Mouse (Mus musculus) liver, adult (tissue): ENCODE results near the gene Dppa5a.

Experiments
- GATA4 ChIP-seq: IDR thresholded peaks from 2 replicates; pipeline ENCODE4 v1.6.1; 2014; ENCODE audit warnings: mild to moderate bottlenecking, low read length; ENCODE audit not compliant: insufficient replicate concordance

The Dppa5a gene

DNA sequence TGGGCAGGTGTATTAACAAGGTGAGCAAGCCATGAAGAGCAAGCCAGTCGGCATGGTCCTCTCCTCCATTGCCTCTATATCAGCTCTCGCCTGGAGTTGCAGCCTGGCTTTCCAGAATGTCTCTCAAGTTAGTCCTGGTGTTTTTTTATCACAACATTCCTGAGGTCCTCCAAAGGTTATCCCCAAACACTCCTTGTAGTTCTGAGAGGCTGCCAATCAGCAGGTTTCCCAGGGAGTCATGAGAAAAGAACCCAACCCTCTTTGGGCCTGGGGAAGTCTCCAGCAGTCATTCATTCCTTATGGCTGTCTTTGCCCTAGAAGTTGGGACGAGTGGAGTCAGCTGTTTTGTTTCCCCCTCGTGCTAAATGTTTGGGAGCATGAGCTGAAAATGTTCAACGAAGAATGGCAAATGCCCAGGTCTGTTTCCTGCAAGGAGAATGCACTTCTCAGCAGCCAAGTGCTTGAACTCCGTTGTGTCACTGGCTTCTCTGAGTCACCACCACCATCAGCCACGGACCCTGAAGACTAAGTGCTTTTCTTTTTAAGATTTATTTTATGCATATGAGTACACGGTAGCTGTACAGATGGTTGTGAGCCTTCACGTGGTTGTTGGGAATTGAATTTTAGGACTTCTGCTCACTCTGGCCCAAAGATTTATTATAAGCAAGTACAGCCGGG lies 5.0 kb upstream of the Dppa5a start:
- TF ChIP-seq GATA4, result no peak

DNA sequence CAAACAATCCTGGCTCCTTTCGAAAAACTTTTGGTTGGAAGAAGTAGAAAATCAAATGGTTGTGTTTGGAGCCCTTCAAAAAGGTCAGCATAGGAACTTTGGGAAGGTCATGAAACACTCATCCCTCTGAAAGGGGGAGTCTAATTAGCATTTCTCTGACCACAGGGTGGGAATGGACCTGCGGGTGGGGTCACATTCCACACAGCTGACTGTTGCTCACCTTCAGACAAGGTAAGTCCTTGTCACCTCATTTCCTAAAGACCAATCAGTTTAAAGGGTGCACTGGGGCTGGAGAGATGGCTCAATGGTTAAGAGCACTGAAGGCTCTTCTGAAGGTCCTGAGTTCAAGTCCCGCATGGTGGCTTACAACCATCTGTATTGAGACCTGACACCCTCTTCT lies 3.5 kb upstream of the Dppa5a start:
- TF ChIP-seq GATA4, result no peak

DNA sequence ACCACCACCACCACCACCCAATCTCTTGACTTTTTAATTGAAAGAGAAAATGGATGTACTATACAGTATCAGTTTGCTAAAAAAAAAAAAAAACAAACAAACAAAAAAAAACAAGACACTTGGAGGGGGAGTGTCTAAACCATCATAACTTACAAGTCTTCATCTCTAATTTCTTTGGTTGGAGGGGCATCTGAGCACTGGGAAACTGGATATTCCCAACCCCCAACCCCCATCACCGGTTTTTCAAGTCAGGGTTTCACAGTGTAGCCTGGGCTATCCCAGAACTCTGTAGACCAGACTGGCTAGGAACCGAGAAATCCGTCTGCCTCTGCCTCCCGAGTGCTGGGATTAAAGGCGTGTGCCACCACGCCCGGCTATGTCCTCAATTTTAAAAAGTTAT lies 1.8 kb upstream of the Dppa5a start:
- TF ChIP-seq GATA4, result no peak

DNA sequence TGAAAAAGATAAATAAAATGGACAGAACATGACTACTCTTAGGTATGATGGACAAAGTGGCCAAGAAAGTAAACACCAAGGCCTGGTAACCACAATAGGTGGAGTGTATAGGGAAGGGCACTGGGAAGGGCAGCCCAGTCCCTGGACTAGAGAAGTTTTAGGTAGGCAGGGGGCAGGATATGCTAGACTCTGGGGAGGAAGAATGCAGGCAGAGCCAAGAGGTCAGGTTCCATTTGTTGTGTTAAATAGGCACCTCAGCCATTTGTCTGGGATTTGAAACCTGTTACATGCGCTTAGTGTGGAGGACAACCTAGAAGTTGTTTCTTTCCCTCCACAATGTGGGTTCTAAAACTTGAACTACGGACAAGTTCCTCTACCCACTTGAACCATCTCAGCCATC lies 1.4 kb upstream of the Dppa5a start:
- TF ChIP-seq GATA4, result no peak

DNA sequence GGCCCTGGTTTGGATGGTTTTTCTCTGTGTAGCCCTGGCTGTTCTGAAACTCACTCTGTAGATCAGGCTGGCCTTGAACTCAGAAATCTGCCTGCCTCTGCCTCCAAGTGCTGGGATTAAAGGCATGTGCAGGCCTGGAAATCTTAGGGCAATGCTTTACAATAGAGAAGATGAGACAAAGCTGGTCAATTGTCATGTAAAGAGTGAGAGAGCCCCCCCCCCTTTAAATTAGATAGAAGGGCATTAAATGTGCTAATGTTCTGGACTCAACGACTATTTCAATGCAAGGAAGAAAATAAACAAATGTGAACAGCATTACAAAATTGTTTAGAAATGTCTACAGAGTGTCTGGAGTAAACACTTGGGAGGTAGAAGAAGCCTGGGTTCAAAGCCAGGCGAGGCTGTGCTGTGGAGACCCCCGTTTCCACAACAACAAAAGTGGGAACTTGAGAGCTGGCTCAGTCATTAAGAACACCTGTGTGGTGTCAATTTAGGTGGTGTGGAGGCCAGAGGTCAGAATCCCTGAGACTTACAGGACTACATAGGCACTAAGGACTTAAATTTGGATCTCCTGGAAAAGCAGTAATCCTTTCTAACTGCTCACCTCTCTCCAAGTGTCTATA lies 805 bp upstream of the Dppa5a start:
- no peak for TF ChIP-seq GATA4

DNA sequence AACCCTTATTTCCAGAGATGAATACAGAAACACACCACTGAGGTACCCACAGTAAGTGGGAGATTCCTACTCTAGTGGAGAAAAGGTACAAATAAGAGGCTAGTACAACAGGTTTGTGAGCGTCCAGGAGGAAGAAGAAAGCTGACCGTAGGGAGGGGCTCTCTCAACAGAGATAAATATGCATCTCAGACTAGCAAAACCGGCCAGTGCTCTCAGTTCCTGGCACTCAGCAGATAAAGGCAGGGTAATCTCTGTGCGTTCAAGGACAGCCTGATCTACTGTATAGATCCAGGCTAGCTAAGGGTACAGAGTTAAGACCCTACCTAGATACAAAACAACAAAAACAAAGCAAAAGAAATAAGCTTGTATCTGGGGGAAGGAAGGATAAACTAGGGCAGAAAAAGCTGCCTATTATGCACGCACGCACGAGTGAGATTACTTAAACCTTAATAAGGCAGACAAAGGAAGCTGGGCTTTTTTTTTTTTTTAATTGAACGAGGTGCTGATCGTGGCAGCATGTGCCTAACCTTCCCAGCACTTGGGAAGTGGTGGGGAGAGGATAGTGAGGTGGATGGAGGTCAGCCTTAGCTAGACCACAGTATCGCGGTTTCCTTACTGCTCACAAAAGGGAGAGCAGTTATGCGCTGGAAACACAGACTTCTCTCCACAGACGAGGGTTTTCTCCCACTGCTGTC lies 2.0 kb downstream of the Dppa5a start:
- TF ChIP-seq GATA4, result no peak

DNA sequence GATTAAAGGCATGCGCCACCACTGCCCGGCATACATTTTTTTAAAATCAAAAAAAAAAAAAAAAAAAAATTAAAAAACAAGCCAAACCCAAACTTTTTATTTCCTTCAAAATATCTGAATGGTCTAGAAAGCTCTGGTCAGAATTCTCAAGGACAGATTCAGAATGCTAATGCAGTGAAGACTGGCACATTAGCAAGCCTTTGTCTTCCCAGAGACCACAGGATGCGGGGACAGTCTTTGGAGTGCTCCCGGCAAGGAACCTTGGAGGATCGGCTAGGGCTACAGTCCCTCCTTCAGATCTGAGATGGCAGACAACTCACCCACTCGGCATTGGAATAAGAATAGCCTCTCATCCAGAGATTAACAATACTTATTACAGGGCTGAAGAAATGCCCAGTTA lies 3.3 kb downstream of the Dppa5a start:
- TF ChIP-seq GATA4, result no peak

DNA sequence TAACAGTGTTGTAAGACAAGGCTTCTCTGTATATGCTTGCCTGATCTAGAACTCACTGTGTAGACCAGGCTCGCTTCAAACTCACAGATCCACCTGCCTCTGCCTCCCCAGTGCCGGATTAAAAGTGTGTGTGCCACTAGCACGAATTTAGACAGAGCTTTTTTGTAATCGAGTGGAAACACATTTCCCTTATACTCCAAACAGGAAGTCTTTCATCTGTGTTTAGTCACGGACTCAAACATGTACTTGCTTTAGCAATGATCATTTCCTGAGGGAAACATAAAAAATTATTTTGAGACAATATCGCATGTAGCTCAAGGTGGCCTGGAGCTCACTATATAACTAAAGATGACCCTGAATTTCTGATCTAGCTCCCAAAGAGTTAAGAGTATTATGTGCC lies 4.6 kb downstream of the Dppa5a start:
- no peak for TF ChIP-seq GATA4

DNA sequence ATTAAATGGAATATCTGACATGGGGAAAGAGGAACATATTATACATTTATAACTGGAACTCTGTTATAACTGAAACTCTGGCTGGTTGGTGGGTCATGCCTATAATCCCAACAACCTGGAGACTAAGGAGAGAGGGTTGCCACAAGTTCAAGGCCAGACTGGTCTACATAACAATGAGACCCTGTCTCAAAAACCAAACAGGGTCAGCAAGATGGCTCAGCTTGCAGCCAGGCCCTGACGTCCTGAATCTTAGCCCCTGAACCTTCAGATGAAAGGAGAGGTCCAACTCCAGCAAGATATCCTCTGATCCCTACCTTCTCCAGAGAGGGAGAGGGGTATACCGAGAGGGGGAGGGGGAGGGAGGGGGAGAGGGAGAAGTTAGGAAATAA lies 7.5 kb downstream of the Dppa5a start:
- TF ChIP-seq GATA4, result no peak

DNA sequence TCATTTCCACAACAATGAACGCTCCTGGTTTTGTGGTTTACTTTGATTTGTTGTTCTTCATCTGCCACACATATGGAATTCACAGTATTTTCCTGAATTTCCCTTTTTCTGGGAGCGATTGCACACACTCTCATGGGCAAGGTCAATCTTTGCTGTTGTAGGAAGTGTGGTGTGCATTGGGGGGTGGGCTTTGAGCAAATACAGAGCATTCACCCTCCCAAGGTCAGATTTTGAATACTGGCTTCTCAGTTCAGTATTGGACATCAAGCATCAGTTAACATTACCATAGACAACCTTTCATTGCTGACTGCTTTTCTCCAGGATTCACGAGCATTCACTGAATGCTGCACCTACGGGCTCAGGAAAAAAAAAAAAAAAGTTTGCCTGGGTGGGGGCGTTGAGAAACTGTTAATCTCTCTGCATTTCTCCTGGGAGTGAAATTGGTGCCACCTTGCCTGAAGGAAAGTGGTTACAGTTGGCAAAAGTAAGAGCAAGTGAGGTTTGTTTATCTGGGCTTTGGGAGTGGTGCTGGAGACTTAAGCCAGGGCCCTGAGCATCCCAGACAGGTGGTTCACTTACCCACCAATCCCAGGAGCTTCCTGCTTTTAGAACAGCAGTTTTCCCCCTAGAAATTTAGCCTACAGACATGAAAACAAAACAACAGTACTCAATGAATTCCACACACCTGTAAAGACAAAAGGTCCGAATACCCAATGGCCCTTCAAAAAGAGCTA lies 8.1 kb downstream of the Dppa5a start:
- no peak for TF ChIP-seq GATA4

DNA sequence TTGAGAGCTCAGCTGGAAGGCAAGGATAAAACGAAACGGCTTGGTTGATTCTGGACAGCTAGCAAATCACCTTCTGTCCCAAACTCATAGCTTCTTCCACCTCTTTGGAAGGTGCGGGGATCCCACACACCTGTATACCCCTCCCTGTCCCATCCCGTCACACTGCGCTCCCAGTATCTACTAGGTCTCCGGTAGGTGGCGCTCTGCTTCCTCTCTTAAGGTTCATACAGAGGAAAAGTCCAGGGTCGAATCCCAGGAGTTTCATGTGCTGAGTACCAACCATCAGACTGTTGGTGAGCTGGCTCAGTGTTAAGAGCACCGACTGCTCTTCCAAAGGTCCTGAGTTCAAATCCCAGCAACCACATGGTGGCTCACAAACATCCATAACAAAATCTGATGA lies 9.9 kb downstream of the Dppa5a start:
- no peak for TF ChIP-seq GATA4

DNA sequence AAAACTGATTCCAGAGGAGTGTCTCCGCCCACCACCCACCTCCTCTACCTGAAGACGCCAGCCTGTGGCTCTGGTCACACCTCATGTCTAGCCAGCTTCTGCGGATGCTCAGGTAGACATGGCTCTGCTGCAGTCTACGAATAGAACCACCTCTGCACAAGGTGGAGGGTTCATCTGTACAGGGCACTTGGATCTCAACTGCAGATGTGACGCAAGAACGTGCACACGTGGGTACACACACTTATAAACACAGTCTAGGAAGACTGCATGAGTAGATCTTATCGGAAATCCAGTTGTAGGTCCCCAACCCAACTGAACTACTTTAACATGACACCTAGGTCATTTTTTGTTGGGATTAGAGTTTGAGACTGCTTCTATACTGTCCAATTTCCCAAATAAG lies 12.4 kb downstream of the Dppa5a start, which contains the start of gene Gsta2:
TSS of gene Gsta2 (minus strand) at position 178 of the 400 bp plus-strand sequence.
- TF ChIP-seq GATA4, result no peak

DNA sequence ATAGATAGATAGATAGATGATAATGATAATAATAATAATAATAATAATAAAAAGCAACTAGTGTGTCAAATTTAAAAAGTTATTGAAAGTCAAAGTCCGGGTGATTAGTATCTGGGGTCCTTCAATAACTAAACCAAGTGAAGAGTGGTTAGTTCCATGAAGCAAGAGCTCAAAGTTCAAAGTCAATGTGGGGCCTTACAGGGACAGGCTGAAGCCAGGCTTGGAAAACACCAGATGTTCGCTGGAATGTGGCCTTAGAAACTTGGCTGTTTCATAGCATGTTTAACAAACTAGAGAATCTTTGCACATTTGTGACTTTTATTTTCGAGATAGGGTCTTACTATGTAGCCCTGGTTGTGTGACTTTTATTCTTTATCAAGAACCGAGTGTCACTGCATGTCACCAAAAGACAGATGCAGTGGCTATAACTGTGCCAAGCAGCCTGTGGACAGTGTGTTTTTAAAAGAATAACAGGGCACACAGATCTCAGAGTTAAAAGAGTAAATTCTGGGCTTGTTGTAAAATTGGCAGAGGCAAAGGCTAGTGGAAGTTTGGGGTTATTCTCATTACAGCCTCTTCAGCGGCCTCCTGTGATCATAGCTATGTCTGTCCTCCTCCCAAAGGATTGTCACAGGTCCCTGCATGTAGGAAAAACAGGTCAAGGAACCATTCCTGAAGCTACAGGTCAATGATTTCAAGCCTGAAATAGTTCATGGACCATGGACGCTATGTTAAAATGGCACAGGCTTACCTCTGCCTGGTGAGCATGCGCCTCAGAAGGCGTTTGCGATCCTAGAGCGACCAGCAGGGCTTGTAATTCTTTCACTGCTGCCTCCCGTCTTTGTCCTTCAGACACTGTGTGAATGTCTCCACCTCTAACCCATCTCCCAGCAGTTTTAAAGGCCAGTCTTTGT lies 13.1 kb downstream of the Dppa5a start:
- TF ChIP-seq GATA4, result no peak

DNA sequence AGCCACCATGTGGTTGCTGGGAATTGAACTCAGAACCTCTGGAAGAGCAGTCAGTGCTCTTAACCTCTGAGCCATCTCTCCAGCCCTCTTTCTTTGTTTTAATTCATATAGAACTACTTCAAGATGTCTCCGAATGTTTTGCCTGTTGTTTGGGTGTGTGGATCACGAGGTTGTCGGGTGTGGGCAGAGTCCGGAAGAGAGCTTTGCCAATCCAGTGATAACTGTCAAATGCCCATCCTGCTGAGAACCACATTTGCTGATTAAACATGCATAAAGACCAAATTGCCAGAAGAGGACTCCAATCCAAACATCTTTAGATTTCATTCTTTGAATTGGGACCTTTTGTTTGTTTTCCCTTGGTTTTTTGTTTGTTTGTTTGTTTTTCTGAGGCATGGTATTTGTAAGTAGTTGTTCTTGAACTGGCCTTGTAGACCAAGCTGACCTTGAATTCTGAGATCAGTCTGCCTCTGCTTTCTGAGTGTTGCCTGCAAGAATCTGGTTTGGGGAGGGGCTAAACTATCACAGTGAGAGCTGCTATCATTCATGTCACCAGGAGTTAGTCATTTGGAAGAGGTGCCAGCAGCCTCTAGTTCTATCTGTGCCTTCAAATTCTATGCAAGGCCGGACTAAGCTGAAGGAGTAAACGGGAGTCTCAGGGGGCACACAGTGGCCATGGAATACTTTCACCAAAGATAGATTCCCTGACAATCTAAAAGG lies 16.3 kb downstream of the Dppa5a start:
- TF ChIP-seq GATA4, result no peak
